Comparison of ENCODE assay signal across 12 mouse cellular contexts in genomic region chr7:31067836-31068235, GRCm38 (mm10). TPM values are rescaled to one million over a fixed set of nuclear protein-coding genes. Genes with fewer than 3 reads are reported as not detected.
DNase-seq lines count a peak whose midpoint lies in the region; ATAC-seq and TF ChIP-seq lines count a peak whose summit lies in the region.
"Had no signal": no experiment of that assay in that cellular context is flagged by ENCODE, and none has a peak within 500 bp of the region (broad histone marks: within the 10 kb centered on the region; RNA-seq: fewer than 3 reads in every experiment).

No protein-coding gene starts in this region.

- H3K4me3 ChIP-seq in stomach, postnatal 0 days (ENCODE audit: low read depth, low read length) = no peak overlapping the region
- H3K4me3 ChIP-seq: heart, embryonic 13.5 days; left cerebral cortex, adult 2 months; midbrain, embryonic 13.5 days had no signal

- TF ChIP-seq EP300 in stomach, postnatal 0 days (optimal IDR thresholded peaks at IDR 0.05) = no peak

- H3K4me1 ChIP-seq in stomach, postnatal 0 days (replicated peaks; ENCODE audit: control insufficient read depth, insufficient read depth) = no peaks in the 10 kb centered on the region; the same call in 1 of the 2 replicates
- H3K4me1 ChIP-seq: midbrain, embryonic 13.5 days had no signal

- no peaks in the 10 kb centered on the region for H3K27me3 ChIP-seq in stomach, postnatal 0 days (ENCODE audit: control insufficient read depth, insufficient read depth, low read length)
- H3K27me3 ChIP-seq: midbrain, embryonic 13.5 days had no signal

- H3K27ac ChIP-seq in stomach, postnatal 0 days (replicated peaks) = peak overlapping the region; percentile 61; the same call in 1 of the 2 replicates
- H3K27ac ChIP-seq: heart, embryonic 13.5 days; left cerebral cortex, adult 2 months; midbrain, embryonic 13.5 days had no signal

- H3K4me2 ChIP-seq in stomach, postnatal 0 days (replicated peaks; ENCODE audit: low read depth) = no peak overlapping the region
- H3K4me2 ChIP-seq: heart, embryonic 13.5 days; midbrain, embryonic 13.5 days had no signal

- peak; percentile 35; the same call in 1 of the 2 replicates for ATAC-seq in stomach, postnatal 0 days (ENCODE audit: low FRiP score, low TSS enrichment)

- no peaks in the 10 kb centered on the region; the same call in 1 of the 2 replicates for H3K36me3 ChIP-seq in stomach, postnatal 0 days (ENCODE audit: control insufficient read depth, insufficient read depth, low read length)
- H3K36me3 ChIP-seq: heart, embryonic 13.5 days; midbrain, embryonic 13.5 days had no signal

- H3K9me3 ChIP-seq in stomach, postnatal 0 days (ENCODE audit: control insufficient read depth, low read length) = no peaks in the 10 kb centered on the region
- H3K9me3 ChIP-seq: heart, embryonic 13.5 days; midbrain, embryonic 13.5 days had no signal

- 26% methylated on average over 5 of the region's 5 CpGs for WGBS in stomach, postnatal 0 days

- no peak for TF ChIP-seq CTCF in stomach, postnatal 0 days (IDR thresholded peaks at IDR 0.05; ENCODE audit: low read depth)

- DNase-seq in adrenal gland, postnatal 14 days = peak; percentile 47
- DNase-seq in adrenal gland, adult 2 months = no peak
- DNase-seq in kidney, postnatal 10 days = peak; percentile 69
- no peak for DNase-seq in kidney, adult 11 months
- peak; percentile 37 for DNase-seq in right cerebral cortex, postnatal 4 days
- DNase-seq in right cerebral cortex, adult 2 months (ENCODE audit: low spot score in 2 of 2) = no peak
- peak; percentile 65 for DNase-seq in stomach, postnatal 0 days (ENCODE audit: low spot score)
- DNase-seq in adrenal gland, postnatal 4 days (ENCODE audit: low spot score in 2 of 2) = no peak
- DNase-seq: adrenal gland, adult 8-10 months had no signal

- no peak overlapping the region for H3K9ac ChIP-seq in stomach, postnatal 0 days (ENCODE audit: low read length)
- H3K9ac ChIP-seq: midbrain, embryonic 13.5 days had no signal

RNA-seq across cellular contexts. Expression of gene Fxyd3, which starts 8.7 kb away (rescaled TPM):
- 2.9 and 5.6 TPM in 2 replicates for total RNA-seq in adrenal gland, postnatal 14 days (2021)
- 1 to 10 TPM; 1.3 to 3.4 TPM for total RNA-seq in adrenal gland, adult 2 months (2021)
- 0.04 and 0.73 TPM in 2 replicates for polyA plus RNA-seq in adrenal gland, adult 2 months (2012; rRNA removed)
- polyA plus RNA-seq in stomach, postnatal 0 days (2015; fragmentation: Nextera tagmentation; extraction: Ambion mirVana) = 1,122 and 1,152 TPM in 2 replicates
- total RNA-seq in adrenal gland, postnatal 4 days (2021) = 1 to 10 TPM; 2.0 to 5.9 TPM
- total RNA-seq: left cerebral cortex, adult 2 months had no signal

RNA-seq across cellular contexts. Expression of gene Lgi4, which starts 8.7 kb away (rescaled TPM):
- 5.6 TPM in 2 replicates for total RNA-seq in adrenal gland, postnatal 14 days (2021)
- total RNA-seq in adrenal gland, adult 2 months (2021) = 1 to 10 TPM; 2.2 to 6.5 TPM
- 3.3 and 6.2 TPM in 2 replicates for polyA plus RNA-seq in adrenal gland, adult 2 months (2012; rRNA removed)
- polyA plus RNA-seq in stomach, postnatal 0 days (2015; fragmentation: Nextera tagmentation; extraction: Ambion mirVana) = 0.46 and 0.87 TPM in 2 replicates
- 1 to 10 TPM; 6.8 to 6.9 TPM for total RNA-seq in adrenal gland, postnatal 4 days (2021)

RNA-seq across cellular contexts. Expression of gene Fxyd1, which starts 10.8 kb away (rescaled TPM):
- total RNA-seq in adrenal gland, postnatal 14 days (2021) = 340 and 374 TPM in 2 replicates
- 100 to 1,000 TPM; 307 to 317 TPM for total RNA-seq in adrenal gland, adult 2 months (2021)
- 480 and 501 TPM in 2 replicates for polyA plus RNA-seq in adrenal gland, adult 2 months (2012; rRNA removed)
- 177 and 187 TPM in 2 replicates for polyA plus RNA-seq in stomach, postnatal 0 days (2015; fragmentation: Nextera tagmentation; extraction: Ambion mirVana)
- total RNA-seq in adrenal gland, postnatal 4 days (2021) = 100 to 1,000 TPM; 141 to 173 TPM

RNA-seq across cellular contexts. Expression of gene Fxyd7, which starts 16.6 kb away (rescaled TPM):
- total RNA-seq in adrenal gland, postnatal 14 days (2021) = 3.6 and 10.7 TPM in 2 replicates
- 1 to 10 TPM; 1.3 to 1.4 TPM for total RNA-seq in adrenal gland, adult 2 months (2021)
- polyA plus RNA-seq in adrenal gland, adult 2 months (2012; rRNA removed) = 4.4 and 9.9 TPM in 2 replicates
- polyA plus RNA-seq in stomach, postnatal 0 days (2015; fragmentation: Nextera tagmentation; extraction: Ambion mirVana) = 19.9 and 20.3 TPM in 2 replicates
- 10 to 100 TPM in 1 of 2 experiments, 1 to 10 TPM in 1; 8.9 to 13.3 TPM for total RNA-seq in adrenal gland, postnatal 4 days (2021)

RNA-seq across cellular contexts. Expression of gene Fxyd5, which starts 25.6 kb away (rescaled TPM):
- 32.7 and 63.0 TPM in 2 replicates for total RNA-seq in adrenal gland, postnatal 14 days (2021)
- total RNA-seq in adrenal gland, adult 2 months (2021) = 100 to 1,000 TPM in 1 of 2 experiments, 10 to 100 TPM in 1; 61.4 to 112 TPM
- 51.0 and 53.5 TPM in 2 replicates for polyA plus RNA-seq in adrenal gland, adult 2 months (2012; rRNA removed)
- polyA plus RNA-seq in stomach, postnatal 0 days (2015; fragmentation: Nextera tagmentation; extraction: Ambion mirVana) = 13.3 and 16.0 TPM in 2 replicates
- total RNA-seq in adrenal gland, postnatal 4 days (2021) = 10 to 100 TPM; 30.0 to 31.2 TPM

Comparison
In these comparisons a context has a peak if more than half of its experiments do, and no peak if none do; other contexts are left out.
1. DNase-seq: peak in adrenal gland, postnatal 14 days (single experiment), kidney, postnatal 10 days (single experiment), right cerebral cortex, postnatal 4 days (single experiment) and stomach, postnatal 0 days (single experiment); none in adrenal gland, adult 2 months (single experiment), kidney, adult 11 months (single experiment), right cerebral cortex, adult 2 months (0 of 2) and adrenal gland, postnatal 4 days (0 of 2).